Mouse (Mus musculus): ENCODE measurements at regions not wholly inside any gene's neighbourhood (a gene's known extent, or its start where the extent isn't known, plus 50 kb on each side); places are given as distances from the start of the nearest gene placed in this dataset.

DNA sequence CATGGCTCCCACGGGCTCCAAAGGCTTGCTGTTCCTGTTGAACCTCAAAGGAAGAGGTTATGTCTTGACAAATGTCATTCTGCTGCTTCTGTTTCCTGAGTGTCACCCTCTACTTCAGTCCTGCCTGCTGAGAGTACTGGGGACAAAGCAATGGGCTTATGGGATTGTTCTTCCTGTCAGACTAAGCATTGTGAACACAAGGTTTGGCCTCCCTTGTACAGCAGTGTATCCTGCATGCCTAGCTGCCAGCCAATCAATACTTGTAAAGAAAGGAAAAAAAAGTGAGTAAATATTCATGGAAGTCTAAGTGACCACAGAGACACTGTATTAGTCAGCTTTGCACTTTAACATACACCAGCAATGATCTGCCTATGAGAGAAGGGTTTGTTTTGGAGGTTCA lies 128.3 kb upstream of the Kit start:
- TF ChIP-seq CTCF (IDR thresholded peaks at IDR 0.05; ENCODE audit: low read depth), result no peak
- no peak for TF ChIP-seq EP300 (IDR thresholded peaks at IDR 0.05; ENCODE audit: low read depth)
